Mouse (Mus musculus): Measurements from ENCODE around the gene Fastkd5.
"Not testable (repeated sequence)": the region's sequence is repeated elsewhere in the genome, so short reads cannot be mapped to it uniquely, and the experiment has no call there.

Fastkd5 gene

DNA sequence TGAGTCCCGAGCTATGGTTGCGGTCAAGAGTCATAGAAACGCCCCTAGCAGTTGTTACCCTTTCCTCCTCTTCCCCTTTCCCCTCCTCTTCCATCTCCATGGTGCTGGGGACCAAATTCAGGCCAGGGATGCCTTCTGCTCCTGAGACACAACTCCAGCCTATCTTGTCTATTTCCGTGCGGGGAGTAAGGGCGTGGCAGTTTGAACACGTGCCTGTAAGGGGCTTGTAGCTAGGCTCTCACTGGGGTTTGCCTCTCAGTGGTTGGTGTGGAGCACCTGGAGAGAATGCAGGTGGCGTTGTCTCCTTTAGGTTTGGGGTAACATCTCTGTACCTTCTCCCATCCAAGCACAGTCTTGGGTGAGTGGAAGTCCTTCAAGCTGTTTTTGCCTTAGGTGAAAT lies 50.0 kb downstream of the Fastkd5 start:
- no peak for DNase-seq (ENCODE audit: extremely low read depth, insufficient read length, low spot score)

DNA sequence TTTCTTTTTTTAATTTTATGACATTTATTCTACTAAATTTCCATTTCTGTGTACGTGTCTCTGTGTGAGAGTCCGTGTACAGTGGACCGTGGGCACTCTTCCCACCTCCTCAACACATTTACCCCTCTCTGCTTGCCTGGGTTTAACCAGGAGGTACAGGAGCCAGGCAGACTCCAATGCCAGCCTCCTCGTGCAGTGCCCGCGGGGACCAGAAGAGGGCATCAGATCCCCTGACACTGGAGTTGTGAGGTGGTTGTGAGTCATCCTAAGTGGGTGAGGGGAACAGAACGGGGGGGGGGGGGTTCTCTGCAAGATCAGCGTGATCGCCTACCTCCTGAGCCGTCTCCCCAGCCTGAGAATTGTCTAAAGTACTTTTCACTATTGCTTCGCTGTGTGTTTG lies 51.7 kb downstream of the Fastkd5 start:
- DNase-seq (ENCODE audit: extremely low read depth, insufficient read length, low spot score), result peak; percentile 75

DNA sequence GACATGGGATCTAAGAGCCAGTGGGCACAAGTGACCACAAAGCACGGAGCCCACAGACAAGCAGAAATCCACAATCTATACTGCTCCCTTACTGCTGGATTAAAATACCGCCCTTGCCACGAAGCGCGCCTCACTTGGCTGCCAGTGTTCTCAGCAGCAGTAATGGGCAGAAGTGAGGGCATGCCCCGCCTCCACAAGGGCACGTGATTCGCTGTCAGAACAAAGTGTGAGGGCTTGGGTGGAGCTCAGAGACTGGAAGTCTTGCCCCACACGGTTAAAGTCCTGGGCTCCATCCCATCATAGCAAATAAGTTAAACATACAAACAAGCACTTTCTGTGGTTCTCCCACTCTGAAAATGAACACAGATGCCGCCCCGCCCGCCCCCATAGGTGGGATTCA lies 52.2 kb downstream of the Fastkd5 start:
- peak; percentile 69 for DNase-seq (ENCODE audit: extremely low read depth, insufficient read length, low spot score)

DNA sequence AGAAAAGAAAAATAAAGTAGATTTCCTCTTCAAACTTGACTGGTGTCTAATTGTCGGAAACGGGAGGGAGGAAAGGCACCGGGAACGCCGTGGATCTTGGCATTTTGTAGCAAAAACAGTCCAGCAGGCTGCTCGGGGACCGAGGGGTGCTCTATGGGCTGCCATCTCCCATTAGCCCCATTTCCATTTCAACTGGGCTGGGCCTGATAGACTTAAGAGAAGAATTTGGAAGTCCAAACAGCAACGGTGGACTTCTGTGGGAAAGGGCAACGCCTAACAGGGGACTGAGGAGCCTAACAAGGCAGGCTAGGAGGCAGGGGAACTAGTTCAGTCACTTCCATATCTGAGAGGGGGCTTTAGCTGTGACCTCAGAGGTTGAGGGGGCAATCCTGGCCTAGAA lies 52.8 kb downstream of the Fastkd5 start:
- no peak for DNase-seq (ENCODE audit: extremely low read depth, insufficient read length, low spot score)

DNA sequence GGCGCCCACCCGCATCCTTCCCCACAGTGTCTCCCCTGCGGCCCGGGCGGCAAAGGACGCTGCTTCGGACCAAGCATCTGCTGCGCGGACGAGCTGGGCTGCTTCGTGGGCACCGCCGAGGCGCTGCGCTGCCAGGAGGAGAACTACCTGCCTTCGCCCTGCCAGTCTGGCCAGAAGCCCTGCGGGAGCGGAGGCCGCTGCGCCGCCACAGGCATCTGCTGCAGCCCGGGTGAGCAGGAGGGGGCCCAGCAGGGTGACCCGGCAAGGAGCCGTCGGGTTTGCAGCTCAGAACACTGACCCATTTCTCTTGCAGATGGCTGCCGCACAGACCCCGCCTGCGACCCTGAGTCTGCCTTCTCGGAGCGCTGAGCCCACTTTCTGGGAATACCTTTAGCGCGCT lies 53.3 kb downstream of the Fastkd5 start:
- DNase-seq (ENCODE audit: extremely low read depth, insufficient read length, low spot score), result not testable (repeated sequence)

DNA sequence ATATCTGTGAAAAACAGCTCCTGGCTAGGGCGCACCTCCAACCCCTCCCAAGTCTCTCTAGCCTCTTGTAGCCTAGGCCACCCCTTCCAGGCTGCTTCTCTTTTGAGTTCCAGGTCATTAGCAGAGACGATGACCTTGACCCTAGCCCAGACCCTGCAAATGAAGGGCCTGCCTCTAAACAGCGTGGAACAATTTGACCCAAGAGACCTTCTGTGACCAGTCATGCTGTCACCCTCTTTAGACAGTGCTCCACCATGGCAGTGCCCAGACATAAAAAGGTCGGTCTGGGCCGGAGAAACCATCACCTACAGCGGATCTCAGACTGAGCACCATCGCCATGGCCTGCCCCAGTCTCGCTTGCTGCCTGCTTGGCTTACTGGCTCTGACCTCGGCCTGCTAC lies 54.0 kb downstream of the Fastkd5 start, which contains the start of gene Oxt:
Gene Oxt (plus strand): TSS at position 301 of the 400 bp plus-strand sequence.
- no peak for DNase-seq (ENCODE audit: extremely low read depth, insufficient read length, low spot score)

DNA sequence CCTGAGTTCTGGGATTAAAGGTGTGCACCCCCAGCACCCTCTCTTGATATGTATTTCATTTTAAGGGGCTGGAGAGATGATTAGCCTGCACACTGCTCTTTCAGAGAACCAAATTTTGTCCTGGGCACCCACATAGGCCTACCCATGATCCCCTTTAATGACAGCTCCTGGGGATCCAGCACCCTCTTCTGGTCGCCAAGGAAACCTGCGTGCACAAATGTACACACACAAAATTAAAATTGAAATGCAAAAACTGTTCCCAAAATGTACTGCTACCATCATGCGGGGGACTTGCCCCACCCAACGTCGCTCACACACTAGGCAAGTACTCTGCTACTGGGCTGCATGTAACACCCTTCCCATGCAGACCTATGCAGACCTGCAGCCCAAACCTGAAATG lies 54.9 kb downstream of the Fastkd5 start:
- no peak for DNase-seq (ENCODE audit: extremely low read depth, insufficient read length, low spot score)

DNA sequence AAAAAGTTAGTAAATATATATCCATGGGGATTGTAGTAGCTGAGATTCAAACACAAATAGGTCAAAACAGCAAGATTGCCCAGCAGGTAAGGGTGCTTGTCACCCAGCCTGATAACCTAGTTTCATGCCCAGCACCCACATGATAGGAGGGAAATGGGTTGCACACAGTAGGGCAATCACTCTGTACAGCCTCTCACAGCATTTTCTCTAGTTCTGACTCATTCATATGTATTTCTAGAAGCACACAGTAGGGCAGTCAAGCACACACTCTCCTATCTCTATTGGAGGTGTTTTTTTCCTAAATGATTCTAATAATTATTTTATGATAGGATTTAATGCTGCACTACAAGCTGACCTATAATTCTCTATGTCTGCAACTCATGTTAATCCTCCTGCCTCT lies 59.9 kb downstream of the Fastkd5 start:
- no peak for DNase-seq (ENCODE audit: extremely low read depth, insufficient read length, low spot score)

DNA sequence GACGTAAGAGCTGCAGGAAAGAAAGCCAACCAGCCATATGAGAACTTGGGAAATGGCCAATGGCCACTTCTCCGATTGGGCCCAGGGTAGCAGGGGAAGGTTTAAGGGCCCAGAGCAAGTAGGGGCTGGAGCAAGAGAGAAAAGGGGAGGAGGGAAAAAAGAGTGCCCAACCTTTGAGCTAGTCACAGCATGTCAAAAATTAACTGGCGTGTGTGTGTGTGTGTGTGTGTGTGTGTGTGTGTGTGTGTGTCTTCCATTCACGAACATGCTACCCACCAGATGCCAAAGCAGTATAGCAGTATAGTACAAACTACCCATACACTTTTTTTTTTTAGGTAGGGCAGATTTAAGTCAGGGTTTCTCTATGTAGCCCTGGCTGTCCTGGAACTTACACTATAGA lies 60.9 kb downstream of the Fastkd5 start:
- DNase-seq (ENCODE audit: extremely low read depth, insufficient read length, low spot score), result no peak

DNA sequence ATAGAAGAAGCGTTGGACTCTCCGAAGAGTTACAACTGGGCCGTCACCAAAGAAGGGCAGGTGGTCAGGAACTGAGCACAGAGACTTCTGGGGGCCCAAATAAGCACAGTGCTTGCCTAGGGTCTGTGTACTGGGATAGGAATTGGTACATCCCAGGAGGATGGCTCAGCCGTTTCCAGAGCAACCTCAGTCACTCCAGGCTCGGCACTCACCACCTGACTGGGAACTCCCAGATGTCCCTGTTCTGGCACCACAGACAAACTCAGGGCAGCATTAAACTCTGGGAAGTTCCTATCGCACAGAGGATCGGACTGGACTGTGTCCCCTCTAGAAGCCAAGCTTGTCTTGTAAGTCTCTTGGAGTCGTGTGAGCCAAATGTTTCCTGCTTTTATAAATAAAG lies 64.8 kb downstream of the Fastkd5 start:
- no peak for DNase-seq (ENCODE audit: extremely low read depth, insufficient read length, low spot score)

DNA sequence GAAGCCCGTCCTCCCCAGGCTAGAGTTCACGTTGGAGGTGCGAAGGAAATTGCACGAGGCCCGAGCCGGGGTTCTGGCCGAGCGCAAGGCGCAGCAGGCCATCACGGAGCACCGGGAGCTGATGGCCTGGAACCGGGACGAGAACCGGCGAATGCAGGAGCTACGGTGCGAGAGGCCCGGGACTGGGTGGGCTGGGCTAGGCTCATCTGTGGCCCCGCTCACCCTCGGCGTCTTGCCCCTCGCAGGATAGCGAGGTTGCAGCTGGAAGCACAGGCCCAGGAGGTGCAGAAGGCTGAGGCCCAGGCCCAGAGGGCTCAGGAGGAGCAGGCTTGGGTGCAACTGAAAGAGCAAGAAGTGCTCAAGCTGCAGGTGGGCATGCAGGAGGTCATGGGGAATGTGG lies 65.8 kb downstream of the Fastkd5 start:
- DNase-seq (ENCODE audit: extremely low read depth, insufficient read length, low spot score), result no peak

Measured in 3134 (cell line).